ENCODE assay signal across 10 mouse cellular contexts in genomic region chr3:106198030-106198429, GRCm38 (mm10). TPM values are rescaled to one million over a fixed set of nuclear protein-coding genes. Genes with fewer than 3 reads are reported as not detected.
"Had no signal": no experiment of that assay in that cellular context is flagged by ENCODE, and none has a peak within 500 bp of the region (broad histone marks: within the 10 kb centered on the region; RNA-seq: fewer than 3 reads in every experiment).

No protein-coding gene starts in this region.

RNA-seq across cellular contexts. Expression of gene Chil4, which starts 21.3 kb away (rescaled TPM):
- polyA plus RNA-seq: neural tube, embryonic 13.5 days; neural tube, embryonic 14.5 days; neural tube, embryonic 15.5 days; small intestine, adult 2 months; spleen, adult 2 months; stomach, embryonic 14.5 days; stomach, embryonic 15.5 days; stomach, embryonic 16.5 days; testis, adult 2 months; urinary bladder, adult 2 months had no signal

RNA-seq across cellular contexts. Expression of gene Chil3, which starts 30.7 kb away (rescaled TPM):
- polyA plus RNA-seq: neural tube, embryonic 13.5 days; neural tube, embryonic 14.5 days; neural tube, embryonic 15.5 days; small intestine, adult 2 months; stomach, embryonic 14.5 days had no signal
